Mouse (Mus musculus) adrenal gland, postnatal 25 days (tissue): Measurements from ENCODE around the gene Ivd. TPM values are rescaled to one million over a fixed set of nuclear protein-coding genes. Genes with fewer than 3 reads are reported as not detected.

Experiments used
- DNase-seq: peaks from one replicate; pipeline ENCODE4 v3.0.0; 2021; ENCODE audit warnings: mixed read lengths
- total RNA-seq: library from RNA; stranded (reverse); gene quantifications from 2 replicates; pipeline ENCODE4 v1.2.3, GENCODE M21; 2021

Gene Ivd
- total RNA-seq, 1 experiment from 2014 or later, result 470 TPM

DNA sequence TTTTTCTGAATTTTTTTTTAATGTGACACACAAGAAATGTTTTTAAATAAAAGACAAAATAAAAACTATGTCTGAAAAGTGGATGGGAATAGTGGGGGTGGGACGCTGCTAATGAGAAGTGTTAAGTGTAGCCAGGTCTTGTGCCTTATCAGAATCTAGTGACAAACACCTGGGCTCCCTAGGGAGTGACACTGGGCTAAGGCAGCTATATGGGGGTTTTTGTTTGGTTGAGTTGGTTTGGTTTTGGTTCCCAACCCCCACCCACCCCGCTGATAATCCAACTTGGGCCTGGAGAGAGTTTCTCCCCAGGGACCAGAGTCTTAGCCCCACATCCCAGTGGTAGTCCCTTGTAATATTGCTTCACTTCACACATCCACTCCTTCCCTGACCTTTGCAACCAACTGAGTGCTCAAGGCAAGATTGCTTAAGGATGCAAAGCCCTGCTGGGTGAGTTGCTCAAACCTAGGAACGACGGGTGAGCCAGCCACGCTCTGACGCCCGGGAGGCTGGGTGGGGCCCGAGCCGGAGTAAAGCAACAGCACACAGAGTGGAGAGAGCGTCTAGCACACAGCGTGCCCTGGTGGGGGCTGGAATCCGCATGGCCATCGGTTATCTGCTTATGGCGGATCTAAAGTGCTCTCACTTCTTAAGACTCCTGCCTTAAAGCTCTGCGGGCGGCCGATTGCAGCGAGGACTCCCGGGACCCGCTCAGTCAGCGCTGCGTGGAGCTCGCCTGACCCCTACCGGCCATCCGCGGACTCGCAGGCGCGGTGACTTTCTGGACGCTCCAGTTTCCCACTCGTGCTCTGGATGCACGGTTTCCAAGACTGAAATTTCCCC is 21.3 kb downstream of the Ivd start:
- DNase-seq, result peak; percentile 90

DNA sequence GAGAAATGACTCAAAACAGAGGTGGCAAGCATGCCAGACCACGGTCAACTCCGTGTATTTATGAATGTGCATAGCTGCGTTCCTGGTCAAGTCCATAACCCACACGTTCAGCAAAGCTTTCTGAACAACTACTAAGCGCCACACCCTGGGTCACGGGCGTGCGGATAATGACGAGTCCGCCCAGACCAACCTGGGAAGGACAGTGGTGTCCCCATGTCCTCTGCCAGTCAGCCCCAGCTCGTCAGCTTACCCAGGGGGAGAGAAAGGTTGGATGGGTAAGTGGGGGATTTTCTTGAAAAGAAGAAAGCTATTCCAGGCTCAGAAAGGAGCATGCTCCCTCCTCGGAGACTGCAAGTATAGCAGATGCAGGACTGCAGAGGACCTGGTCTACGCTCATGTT is 25.7 kb downstream of the Ivd start:
- no peak for DNase-seq

DNA sequence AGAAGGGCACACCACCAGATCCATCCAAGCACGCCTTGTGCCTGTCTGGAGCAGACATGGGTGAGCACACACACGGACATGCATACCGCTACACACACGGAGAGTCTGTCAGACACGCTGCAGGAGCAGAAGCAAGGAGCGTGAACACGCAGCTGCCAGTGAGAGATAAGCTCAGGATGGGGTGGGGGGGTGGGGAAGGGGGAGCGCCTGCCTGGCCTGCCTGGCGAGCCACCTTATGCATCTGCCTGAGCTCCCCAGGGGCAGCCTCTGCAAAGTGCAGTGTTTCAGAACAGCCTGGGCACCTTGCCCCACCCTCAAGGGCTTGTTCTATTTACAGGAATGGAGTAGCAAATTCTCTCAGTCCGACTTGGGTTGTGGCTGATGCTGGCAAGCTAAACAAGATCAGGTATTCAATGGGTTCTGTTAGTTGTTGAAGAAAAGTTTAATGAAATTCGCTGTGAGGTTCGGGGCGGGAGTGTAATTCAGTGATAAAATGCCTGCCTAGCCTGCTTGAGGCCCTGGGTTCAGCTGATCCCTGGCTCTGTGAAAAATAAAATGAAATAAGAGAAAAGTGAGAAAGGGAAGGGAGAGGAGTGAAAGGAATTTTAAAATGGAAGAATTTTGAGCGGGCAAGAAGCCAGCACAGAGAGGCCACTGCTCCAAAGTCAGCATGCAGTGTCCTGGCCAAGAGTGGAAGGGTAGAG is 26.2 kb downstream of the Ivd start:
- DNase-seq, result peak; percentile 19

DNA sequence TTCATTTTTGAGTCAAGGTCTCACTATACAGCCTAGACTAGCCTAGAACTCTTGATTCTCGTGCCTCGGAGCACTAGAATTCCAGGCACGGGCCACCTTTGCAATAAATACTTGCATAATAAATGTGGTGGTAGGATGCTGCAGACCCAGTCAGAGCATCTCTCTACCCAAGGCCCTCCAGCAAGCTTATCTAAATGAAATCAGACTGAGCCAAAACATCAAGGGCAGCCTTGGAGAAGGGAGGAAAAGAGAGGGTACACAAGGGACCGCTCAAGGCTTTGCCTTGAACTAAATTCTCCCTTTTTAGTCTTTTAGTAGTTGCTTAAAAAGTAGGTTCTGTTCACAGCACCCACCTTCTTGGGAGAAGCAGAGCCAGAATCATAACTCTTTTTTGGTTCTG is 29.4 kb downstream of the Ivd start:
- DNase-seq, result no peak

DNA sequence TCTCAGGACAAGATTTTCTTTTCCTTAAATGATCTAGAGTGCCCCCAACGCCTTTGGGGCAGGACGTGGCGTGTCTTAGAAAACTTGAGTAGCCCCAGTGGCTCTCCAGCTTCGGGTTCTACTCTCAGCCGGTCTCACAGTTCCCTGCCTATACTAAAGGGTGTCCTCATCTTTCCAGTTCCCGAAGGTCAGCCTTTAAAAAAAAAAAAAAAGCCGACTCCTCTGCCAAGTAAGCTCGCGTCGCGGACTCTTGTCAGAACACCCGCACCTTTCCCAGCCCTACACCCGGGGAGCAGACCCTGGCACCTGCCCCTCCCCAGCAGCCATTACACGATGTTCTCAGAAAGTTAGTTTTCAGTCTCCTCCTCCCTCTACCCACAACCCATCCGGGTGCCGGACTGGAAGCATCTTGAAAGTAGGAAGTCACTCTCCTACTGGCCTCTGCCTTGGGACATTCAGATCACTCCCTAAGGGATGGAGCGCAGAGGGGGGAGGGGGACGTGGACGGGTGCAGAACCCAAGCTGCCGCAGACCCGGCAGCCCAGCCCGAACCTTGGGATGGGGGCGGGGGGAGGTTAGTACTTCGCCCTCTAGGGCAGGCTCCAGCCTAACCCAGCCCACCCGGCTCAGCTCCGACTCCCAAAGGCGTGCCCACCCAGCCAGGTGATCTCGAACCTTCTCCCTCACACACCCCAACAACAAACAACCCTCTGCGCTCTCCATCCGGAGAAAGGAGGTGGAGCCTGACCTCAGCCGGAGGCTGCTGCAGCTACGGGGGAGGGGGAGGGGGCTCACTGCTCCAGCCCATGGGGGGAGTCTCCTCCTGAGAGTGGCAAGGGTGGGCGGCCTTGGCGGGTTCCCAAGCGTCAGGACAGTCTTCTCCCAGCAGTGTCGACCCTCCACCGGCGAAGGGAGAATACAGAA is 34.5 kb downstream of the Ivd start:
- DNase-seq, result peak; percentile 64

DNA sequence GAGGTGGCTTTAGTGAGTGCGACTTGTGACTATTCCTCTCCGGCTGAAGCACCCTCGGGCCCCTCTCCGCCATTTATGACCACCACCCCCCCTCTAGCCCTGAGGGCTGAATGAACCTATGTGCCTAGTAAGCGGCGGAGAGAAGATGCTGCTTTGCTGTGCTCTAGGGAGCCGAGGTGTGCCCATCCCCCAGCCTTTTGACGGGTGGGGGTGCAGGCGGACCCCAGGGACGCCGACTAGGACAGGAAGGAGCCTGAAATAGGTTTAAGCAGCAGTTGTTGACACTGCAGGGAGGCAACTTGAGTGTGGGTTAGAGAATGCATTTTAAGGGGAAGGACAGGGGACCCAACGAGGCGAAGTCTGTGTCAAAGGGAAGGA is 35.1 kb downstream of the Ivd start:
- no peak for DNase-seq

DNA sequence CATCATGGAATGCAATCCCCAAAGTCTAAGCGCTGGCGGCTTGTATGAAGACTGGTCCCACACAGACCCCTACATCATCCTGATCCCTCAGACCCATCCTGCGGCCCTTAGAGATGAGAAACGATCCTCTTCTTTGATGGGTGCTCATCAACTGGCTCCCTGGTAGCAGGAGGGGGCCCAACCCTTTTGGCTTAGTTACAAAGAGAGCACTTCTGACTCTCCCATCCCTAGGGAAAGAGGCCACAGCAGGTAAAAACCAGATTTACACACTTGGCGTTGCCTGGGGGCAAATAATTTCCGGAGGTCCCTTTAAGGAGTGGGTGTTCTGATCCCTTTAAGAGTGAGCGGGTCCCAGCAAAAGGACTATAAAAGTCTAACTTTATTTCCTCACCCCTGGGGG is 35.6 kb downstream of the Ivd start:
- DNase-seq, result no peak

DNA sequence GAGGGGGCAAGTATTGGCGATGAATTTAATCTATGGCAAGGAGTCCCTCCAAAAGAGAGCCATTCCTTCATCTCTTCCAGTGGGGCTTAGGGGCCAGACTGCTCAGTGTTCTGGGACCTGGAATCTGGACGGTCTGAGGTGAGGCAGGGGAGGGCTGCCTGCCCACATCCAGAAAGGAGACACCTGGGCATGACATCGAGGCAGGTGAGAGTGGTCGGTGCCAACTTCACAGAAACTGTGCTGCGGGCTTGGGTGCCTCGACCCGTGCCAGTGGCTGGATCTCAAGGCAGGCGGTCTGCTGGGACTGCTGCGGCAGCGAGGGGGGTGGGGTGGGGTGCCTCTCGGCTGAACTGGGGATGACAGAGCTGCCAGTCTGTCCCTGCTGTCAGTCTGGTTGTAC is 36.1 kb downstream of the Ivd start:
- no peak for DNase-seq

DNA sequence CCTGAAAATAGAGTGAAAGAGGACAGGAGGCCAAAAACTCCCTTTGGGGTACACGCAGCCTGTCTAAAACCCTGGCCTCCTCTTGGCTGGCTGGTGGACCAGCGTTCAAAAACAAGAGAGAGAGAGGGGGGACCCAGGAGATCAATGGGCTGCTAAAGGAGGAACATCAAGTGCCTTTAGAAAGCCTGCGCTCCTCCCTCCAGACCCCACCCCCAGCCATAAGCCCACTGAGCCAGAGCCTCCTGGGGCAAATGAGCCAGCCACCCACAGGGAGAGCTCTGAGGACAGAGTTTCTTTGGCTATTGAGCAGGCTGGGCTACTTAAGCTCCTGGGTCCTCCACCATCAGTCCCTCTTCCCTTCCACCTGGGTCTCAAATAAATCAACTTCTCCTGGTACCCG is 37.0 kb downstream of the Ivd start:
- no peak for DNase-seq

DNA sequence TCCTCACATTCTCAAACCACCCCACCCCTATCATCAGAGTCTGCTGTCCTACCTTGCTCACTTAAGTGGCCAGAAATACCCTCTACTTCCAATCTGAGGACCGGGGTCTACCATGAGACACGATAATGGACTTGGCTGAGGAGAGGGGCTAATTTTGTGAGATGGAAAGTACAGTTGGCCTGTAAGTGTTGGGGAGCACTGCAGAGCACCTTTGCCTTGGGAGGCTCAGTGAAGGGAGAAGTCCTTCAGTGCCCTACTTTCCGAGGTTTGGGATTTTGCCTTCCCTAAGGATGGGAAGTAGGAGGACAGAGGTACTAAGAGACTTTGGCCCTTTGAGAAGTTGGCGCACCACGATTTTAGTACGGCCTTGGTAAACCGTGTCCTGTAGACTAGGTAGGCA is 37.6 kb downstream of the Ivd start:
- no peak for DNase-seq

DNA sequence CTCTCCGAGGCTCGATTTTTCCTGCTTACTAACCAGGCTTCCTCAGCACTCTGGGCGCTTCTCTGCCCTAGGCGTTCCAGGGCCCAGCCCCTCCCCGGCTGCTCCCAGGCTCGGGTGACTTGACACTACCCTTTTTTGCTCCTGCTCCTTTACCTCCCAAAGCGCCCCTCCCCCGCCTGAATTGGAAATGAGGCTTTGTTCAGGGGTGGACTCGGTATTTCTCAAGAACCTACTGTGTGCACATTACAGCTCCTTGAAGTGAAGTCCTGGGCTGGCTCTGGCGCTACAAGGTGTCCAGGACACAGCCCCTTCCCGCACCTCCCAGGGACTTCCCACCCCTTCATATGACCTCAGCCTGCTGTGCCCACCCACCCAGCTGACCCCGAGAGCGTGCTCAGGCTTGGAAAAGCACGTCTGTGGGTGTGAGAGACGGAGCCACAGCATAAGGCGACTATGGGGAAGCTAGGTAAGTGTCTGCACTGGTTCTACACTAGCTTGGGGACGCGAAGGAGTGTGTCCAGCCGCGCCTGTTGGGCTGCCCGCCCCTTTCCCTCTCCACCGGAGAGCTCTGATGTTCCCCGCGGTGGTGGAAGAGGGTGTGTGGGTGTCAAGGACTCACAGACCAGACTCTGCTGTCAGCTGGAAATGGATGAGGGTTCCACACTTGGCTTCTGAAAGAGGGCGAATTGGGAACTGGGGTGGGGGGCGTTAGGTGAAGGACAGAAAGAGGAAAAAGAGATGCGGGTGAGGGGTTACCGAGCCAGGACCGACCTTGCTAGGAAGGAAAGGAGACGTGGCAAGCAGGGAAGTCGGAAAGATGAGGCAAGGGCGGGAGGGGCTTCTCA is 38.4 kb downstream of the Ivd start, which contains the start of gene Bahd1:
Gene Bahd1, plus strand, starts transcription at position 397 of the 845 bp plus-strand sequence.
- DNase-seq, result peak; percentile 67

DNA sequence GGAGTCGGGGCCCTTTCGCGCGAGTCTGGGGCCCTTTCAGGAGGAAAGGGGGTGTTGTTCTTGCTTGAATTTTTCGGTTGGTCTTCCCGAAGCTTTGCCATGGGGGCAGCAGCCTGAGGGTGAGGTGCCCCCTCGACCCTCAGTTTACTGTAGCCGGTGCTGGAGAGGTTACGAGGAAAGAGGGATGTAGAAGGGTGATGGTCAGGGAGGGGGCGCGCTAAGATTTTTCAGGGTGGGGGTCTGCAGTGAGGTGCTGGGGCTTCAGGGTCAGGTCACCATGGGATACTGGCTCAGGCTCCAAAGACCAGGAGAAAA is 39.0 kb downstream of the Ivd start:
- no peak for DNase-seq

DNA sequence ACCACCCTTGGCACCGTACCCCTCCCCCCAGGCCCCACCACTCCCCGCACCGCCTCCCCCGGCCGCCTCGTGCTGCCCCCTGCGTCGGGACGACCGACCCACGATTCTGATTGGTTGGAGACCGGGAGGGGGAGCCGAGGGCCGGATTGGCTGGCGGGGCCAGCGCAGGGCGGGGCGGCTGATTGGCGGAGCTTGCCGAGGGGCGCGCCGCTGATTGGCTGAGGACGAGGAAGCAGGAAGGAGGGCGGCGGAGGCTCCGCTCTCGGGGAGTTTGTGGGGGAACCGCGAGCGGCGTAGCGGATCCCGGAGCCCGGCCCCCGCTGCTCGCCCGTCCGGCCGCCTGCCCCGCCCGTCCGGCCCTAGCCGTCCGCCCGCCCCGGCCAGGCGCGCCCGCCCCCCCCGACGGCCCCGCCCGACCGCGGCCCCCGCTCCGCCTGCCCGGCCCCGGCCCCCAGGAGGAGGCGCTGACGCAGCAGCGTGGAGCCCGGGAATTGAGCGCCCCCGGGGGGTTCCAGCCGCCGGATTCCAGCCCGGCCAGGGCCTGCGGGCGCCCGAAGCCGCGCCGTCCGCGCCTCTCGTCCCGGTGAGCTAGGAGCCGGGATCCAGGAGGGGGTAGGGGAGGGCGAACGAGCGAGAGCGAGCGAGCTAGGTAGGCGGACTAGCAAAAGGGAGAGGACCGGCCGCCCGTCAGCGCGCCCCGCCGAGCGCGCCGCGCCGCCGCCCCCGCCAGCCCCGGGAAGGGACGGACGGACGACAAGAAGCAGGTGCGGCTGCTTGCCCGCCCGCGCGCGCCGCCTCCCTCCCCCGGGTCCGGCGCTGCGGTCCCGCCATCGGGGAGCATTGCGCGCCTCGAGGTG is 39.6 kb downstream of the Ivd start:
- DNase-seq, result peak; percentile 99

DNA sequence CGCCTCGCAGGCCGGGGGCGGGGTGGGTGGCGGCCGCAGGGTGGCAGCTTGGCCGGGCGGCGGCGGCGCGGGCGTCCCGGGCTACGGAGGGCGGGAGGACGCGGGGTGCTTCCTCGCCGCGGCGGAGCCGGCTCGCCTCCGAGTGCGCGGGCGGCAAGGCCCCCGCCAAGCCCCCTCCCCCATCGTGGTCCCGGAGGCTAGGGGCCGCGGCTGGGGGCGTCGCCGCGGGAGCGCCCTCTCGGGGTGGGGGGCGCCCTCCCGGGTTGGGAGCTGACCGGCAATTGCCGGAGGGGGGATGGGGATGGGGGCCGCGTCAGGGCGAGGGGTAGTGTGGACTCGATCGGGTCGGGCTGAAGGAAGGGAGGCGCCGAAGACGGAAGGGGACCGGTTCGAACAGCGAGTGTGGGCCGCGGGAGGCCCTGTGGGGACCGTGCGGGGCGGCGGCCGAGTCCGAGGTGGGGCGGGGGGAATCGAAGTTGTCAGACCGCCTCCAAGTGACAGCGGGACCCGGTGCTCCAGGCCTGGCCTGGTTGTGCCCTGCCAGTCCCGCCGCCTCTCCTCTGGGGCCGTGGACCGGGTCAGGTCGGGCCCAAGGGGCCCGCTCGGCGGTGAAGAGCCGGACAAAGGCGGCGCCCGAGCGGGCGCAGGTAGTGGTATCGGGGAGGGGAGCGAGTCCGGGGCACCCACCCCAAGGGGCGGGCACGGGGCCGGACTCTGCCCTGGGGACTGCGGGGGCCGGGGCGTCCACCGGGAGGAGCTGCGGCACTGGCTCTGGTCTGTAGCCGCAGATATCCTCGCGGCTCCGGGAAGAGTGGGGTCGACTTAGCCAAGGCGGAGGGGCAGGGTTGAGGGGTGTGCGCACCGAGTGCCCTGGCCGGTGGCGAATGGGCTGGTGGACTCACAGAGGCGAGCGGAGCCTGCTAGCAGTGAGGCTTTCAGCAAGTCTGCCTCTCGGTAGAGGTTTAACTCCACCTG is 40.6 kb downstream of the Ivd start:
- DNase-seq, result peak; percentile 75

DNA sequence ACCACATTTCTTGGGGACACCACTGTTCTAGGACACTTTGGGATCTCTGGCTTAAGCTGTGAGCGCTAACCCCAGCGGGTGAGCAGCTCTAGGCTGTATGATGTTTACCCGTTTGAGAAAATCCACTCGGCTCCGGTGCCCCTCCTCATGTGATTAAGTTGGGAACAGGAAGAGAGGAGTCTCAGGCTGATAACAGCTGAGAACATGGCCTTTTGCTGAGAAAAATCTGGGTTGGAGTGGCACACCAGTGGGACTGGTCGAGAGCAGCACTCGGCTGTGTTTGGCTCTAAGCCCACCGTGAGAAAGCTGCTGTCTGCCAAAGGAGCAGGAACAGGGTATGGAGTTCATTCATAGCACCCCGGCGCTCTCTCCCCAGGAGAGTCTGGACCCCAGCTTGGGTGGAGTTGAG is 41.6 kb downstream of the Ivd start:
- no peak for DNase-seq

DNA sequence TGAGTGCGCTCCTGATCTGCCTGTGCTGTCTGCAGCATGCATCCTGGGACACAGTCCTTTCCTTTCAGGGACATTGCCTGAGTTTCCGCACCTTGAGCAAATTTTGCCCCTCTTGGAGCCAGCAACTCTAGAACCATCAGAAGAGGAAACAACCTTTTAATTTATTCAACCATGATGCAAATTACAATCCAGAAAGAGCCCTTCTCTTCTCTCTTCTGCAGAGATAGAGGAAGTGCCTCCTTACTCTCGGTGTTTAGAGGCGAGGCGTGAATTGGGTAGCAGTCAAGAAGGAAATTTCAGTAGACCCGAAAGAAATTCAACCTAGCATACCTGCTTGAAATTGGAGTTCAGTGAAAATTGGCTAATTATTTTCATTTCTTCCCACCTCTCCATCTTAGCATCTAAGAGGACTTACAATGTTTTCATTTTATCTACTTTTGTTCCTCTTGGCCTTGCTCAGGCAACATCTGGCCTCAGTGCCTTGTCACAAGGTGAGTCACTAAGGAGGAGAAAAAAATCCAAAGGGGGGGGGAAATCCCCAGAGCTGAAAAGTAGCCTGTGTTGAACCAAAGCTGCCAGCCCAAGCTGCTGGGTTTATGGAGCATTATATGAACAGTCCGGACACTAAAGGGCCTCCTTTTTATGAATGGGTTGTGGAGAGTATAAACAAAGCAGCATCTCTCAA is 43.8 kb downstream of the Ivd start:
- no peak for DNase-seq

DNA sequence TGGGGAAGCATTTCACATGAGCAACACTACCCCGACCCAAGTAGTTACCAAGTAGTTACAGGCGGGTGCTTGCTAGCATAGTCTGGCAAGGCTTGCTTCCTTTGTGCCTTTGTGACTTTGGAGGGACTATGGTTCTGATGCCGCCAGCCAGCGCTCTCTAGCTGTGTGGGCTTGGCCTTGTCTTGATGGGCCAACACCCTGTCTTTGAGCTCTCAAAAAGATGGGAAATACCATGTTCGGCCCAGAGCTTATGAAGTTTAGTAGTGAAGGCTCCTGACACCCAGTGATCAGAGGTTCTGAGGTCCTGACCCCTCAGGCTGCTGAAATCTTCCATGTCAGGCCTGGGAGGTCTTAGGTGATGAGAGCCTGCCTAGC is 44.4 kb downstream of the Ivd start:
- no peak for DNase-seq

DNA sequence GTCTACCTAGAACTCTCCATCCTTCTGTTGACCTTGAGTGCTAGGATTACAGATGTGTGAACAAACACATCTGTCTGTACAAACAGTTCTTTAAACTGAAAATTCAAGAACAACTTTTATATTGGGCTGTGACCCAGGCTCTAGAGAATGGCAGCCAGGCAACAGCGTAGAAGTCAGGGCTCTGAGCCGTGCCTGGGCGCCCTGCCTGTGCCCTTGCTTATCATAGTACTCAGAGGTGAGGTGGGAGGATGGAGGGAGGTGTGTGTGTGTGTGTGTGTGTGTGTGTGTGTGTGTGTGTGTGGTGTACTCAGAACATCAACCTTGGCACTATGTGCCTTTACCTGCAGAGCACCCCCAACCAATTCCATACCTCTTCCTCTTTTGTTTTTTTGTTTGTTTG is 46.0 kb downstream of the Ivd start:
- DNase-seq, result no peak

DNA sequence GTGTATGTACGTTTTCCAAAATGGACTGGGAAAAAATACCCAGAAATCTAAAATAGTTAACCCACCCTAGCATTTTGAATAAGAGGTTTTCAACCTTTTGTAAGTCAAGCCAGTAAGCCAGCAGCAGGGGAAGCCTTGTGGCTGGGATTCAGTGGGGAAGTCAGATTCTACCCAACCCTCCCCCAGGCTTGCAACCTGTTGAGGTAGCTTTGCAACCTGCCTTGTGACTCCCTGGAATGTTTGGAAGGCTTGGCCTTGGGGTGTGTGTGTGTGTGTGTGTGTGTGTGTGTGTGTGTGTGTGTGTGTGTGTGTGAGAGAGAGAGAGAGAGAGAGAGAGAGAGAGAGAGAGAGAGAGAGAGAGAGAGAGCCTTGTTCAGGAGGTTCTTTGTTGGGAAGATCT is 47.4 kb downstream of the Ivd start:
- no peak for DNase-seq
